Mouse (Mus musculus) liver, embryonic 14.5 days (tissue): Measurements from ENCODE around the gene Dnaja2.

Experiments used
- CTCF ChIP-seq: IDR thresholded peaks from 2 replicates; pipeline ENCODE4 v1.5.1; 2016; ENCODE audit warnings: antibody characterized with exemption, low read depth, control low read depth
- EP300 ChIP-seq: IDR thresholded peaks from 2 replicates; pipeline ENCODE4 v1.6.1; 2016; ENCODE audit warnings: antibody characterized with exemption, low read depth

- TF ChIP-seq CTCF: no peak
- TF ChIP-seq EP300: no peak
Measured at GRCm38 (mm10) chr8:85588596-85588995, 33.5 kb upstream of the Dnaja2 start.
